Mouse (Mus musculus) cortical plate, adult 2 months (tissue): Measurements from ENCODE around the gene Tdrd1. TPM values are rescaled to one million over a fixed set of nuclear protein-coding genes. Genes with fewer than 3 reads are reported as not detected.
A peak's percentile ranks its signal among the peaks of the same experiment; 100 is the strongest.

ENCODE experiments used
- H3K27ac ChIP-seq: fragments of 200-500 bp; 2 replicates; pipeline ENCODE4 v1.5.1; 2012; ENCODE audit warnings: low read length, control low read depth, inconsistent platforms; ENCODE audit not compliant: insufficient read depth
- H3K4me1 ChIP-seq: fragments of 200-500 bp; 2 replicates; pipeline ENCODE4 v1.6.1; 2011; ENCODE audit warnings: low read length; ENCODE audit not compliant: control insufficient read depth, insufficient read depth
- H3K4me3 ChIP-seq: fragments of 200-500 bp; 2 replicates; pipeline ENCODE4 v1.5.1; 2011; ENCODE audit warnings: mild to moderate bottlenecking, low read length, control low read depth; ENCODE audit not compliant: insufficient read depth
- CTCF ChIP-seq: fragments of 200-500 bp; IDR thresholded peaks from 2 replicates; pipeline ENCODE4 v1.5.1; 2011; ENCODE audit warnings: mild to moderate bottlenecking, control low read depth, low read length; ENCODE audit not compliant: insufficient read depth; ENCODE audit errors: extremely low read depth
- POLR2A ChIP-seq: fragments of 200-500 bp; IDR thresholded peaks from 2 replicates; pipeline ENCODE4 v1.6.1; 2011; ENCODE audit warnings: mild to moderate bottlenecking, low read length, control low read depth; ENCODE audit not compliant: insufficient read depth; ENCODE audit errors: extremely low read depth
- polyA plus RNA-seq: library from polyadenylated mRNA; depleted of rRNA; stranded (reverse); fragments of >200 nt; gene quantifications from 2 replicates; pipeline ENCODE4 v1.2.3, GENCODE M21; 2012; rRNA removed

Tdrd1 gene
- polyA plus RNA-seq, 1 experiment: 0.25 TPM

DNA sequence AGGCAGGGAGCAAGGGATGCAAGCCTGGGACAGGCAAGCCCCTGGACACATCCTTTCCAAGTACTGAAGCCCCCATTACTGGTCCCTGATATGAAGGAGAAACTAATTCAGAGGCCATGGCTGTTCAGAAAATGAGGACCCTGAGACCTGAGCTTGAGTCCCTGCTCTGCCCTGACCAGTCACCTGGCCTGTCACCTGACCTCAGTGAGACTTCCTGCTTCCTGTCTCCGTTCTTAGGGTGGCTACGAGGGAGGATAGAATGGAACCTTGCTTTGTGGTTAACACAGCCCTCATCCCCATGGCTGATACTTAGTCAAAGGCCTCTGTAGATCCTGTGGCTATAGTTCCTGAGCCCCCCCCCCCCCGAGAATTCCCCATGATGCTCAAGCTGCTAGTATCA is 78.1 kb downstream of the Tdrd1 start:
- Histone ChIP-seq H3K27ac (no peak overlapping the region), H3K4me1 (no peaks in the 10 kb centered on the region), H3K4me3 (no peak overlapping the region)
- TF ChIP-seq POLR2A: no peak
- no peak for TF ChIP-seq CTCF

DNA sequence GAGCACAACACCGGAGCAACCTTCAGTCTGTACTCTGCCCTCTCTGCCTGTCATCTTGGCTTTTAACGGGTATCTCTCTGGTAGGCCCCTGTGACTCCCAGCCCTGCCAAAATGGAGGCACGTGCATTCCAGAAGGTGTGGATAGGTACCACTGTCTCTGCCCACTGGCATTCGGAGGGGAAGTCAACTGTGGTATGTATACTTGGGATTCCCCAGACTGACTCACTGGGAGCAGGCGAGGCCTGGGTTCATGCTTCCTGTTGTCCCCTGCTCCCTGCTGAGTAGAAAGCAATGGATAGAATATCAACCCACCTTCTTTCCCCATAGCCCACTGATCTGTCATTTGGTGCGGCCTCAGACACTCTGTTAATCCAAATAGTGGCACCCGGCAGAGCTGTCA is 79.4 kb downstream of the Tdrd1 start:
- Histone ChIP-seq H3K4me3 (no peak overlapping the region), H3K4me1 (no peaks in the 10 kb centered on the region), H3K27ac (no peak overlapping the region)
- no peak for TF ChIP-seq CTCF
- TF ChIP-seq POLR2A: no peak

DNA sequence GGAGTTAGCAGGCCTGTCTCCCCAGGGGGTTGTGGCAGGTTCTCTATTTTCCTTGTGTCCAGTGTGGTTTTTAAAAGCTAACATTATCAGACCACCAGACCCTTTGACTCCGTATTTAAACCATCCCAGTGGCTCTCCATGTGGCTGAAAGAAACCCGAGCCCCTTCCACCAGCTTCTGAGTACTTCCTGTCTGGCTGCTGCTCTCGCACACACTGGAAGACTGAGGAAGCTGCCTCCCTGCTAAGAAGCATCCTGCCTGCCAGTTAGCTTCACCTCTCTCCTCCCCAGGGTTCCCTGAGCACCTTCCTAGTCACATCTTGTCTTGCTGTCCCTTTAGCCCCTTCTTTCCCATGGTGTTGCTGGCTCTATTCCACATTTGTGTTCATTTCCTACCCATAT is 81.8 kb downstream of the Tdrd1 start:
- no peak for TF ChIP-seq CTCF
- no peak for TF ChIP-seq POLR2A
- Histone ChIP-seq H3K4me1 (no peaks in the 10 kb centered on the region), H3K27ac (no peak overlapping the region), H3K4me3 (no peak overlapping the region)

DNA sequence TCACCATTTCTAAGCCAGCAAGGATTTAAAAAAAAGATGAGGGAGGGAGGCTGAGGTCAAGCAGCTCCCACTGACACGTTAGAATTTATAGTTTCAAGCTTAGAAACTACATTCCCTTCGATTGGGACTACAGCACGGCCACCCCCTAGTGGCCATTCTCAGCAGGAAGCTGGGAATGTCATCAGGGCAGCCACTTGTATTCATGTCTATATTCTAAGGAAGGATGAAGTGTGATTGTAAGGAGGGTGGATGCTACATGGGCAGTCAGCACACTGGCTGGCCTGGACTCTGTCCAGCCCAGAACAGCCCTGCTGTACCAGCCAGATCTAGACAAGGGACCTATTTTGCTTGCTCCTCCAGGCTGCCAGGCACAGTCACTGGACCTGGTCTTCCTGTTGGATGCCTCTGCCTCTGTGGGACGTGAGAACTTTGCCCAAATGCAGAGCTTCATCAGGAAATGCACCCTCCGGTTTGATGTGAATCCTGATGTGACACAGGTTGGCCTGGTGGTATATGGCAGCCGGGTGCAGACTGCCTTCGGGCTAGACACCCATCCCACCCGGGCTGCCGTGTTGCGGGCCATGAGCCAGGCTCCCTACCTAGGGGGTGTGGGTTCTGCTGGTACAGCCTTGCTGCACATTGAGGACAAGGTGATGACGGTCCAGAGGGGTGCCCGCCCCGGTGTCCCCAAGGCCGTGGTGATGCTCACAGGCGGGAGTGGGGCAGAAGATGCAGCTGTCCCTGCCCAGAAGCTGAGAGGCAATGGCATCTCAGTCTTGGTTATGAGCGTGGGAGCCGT is 82.7 kb downstream of the Tdrd1 start:
- TF ChIP-seq POLR2A: no peak
- TF ChIP-seq CTCF: peak; percentile 92
- Histone ChIP-seq H3K4me1 (no peaks in the 10 kb centered on the region), H3K4me3 (no peak overlapping the region), H3K27ac (no peak overlapping the region)

DNA sequence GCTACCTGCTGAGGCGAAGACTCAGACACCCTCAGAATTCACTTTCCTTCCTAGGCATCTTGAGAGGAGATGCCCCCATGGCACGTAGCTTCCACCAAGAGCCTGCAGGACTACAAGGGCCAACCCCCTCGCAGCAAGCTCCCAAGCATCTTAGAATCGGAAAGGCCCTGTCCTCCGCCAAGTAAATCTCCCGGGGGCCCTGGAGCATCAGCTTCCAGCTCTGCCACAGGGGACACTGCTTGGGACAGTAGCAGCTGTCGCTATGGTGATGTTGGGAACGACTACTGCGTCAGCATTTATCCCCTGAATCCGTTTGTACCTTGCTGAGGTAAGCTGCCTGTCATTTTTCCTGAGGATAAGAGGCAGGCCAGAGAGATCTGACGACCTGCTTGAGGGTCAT is 84.6 kb downstream of the Tdrd1 start:
- TF ChIP-seq POLR2A: no peak
- TF ChIP-seq CTCF: no peak
- Histone ChIP-seq H3K4me3 (no peak overlapping the region), H3K27ac (no peak overlapping the region), H3K4me1 (no peaks in the 10 kb centered on the region)

DNA sequence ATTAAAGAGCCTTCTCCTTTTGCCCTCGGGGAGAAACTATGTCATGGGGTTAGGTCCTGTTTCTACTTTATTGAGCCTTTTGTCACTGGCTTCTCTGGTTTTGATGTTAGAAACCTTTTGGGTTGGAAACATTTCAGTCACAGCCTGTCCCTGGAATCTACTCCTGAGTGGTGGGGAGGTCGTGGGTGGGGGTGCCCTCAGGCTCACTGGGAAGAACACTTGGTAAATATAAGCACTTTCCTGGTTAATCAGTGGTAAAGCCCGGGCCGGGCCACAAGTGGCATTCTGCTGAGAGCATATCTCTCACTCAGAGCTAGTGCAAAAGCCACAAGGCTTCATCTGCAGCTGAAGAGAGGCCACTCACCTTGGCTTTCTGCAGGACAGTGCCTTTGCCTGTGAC is 87.8 kb downstream of the Tdrd1 start:
- H3K27ac ChIP-seq: no peak overlapping the region
- no peak overlapping the region for H3K4me3 ChIP-seq
- no peaks in the 10 kb centered on the region for H3K4me1 ChIP-seq
- TF ChIP-seq POLR2A (no peak), CTCF (no peak)

DNA sequence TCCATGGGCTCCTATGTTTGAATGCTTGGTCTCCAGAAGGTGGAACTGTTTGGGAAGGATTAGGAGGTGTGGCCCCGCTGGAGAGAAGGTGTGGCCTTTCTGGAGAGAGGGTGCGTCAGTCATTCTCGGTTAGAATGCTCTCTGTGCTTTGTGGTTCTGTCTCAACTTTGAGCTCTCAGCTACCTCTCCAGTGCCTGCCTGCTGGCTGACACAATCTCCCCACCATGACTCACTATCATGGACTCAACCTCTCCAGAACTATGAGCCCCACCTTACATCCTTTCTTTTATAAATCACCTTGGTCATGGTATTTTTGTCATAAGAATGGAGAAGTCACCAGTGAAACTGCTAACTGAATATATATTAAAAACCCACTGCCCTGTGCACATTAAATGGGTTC is 88.6 kb downstream of the Tdrd1 start:
- Histone ChIP-seq H3K4me3 (no peak overlapping the region), H3K4me1 (no peaks in the 10 kb centered on the region), H3K27ac (no peak overlapping the region)
- no peak for TF ChIP-seq CTCF
- TF ChIP-seq POLR2A: no peak

DNA sequence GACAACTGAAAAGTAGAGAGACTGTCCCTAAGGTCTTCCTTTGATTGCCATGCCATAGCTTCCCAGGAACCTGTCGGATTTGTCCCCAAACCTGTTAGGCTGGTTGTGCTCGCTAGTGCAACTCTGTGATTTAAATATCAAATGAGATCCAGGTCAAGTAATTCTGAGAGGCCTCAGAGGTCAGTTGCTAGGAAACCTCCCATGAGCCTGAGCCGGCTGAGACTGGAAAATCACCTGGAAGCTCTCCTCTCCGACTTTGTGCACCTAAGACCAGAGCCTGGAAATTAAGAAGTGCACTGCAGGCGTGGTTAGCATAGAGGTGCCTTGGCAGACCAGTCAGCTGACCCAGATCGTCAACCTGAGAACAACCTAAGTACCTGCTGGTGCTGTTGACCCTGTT is 89.1 kb downstream of the Tdrd1 start:
- Histone ChIP-seq H3K27ac (no peak overlapping the region), H3K4me1 (no peaks in the 10 kb centered on the region), H3K4me3 (no peak overlapping the region)
- no peak for TF ChIP-seq CTCF
- TF ChIP-seq POLR2A: no peak

Other genes with a start within 250 kb of the Tdrd1 start
- 30.8 and 34.0 TPM in 2 replicates for gene Adrb1, start 104.0 kb upstream of the Tdrd1 start, polyA plus RNA-seq
- gene Ccdc186, start 4.0 kb upstream of the Tdrd1 start, polyA plus RNA-seq: 15.9 and 17.1 TPM in 2 replicates
- gene Vwa2, start 48.0 kb downstream of the Tdrd1 start, polyA plus RNA-seq: 0.02 TPM in 1 of 2 replicates, not detected in the other
- gene Afap1l2, start 182.0 kb downstream of the Tdrd1 start, polyA plus RNA-seq: 5.8 and 7.0 TPM in 2 replicates